Mouse (Mus musculus): Measurements from ENCODE around the gene Sash1.

DNA sequence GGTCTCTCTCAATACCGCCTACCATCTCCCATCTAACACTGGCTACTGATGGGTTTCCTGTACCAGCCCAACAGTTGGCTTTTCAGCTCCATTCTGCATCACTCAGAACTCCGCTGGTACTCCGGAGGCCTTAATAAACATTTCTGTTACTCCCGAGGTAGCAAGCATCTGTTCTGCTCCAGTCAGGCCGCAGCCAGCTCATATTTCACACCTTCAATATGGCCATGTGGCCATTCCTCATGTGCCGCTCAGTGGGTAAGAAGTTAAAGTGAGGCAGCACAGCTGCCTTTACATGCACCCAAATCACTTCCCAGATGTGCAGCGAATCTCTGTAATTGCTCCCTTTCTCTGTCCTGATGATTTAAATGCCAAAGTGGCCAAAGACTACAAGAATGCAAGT lies 32.5 kb downstream of the Sash1 start:
- TF ChIP-seq GATA1 (IDR thresholded peaks at IDR 0.05; ENCODE audit: low read length), result no peak
- no peak for TF ChIP-seq TAL1 (IDR thresholded peaks at IDR 0.05; ENCODE audit: low read length)
